Mouse (Mus musculus) gastrocnemius, postnatal 25 days (tissue): Measurements from ENCODE around the gene Micall1. TPM values are rescaled to one million over a fixed set of nuclear protein-coding genes. Genes with fewer than 3 reads are reported as not detected.

Experiments used
- total RNA-seq, 2 experiments: library from RNA; stranded (reverse); gene quantifications; 1 replicate in 1 of 2; 2 replicates in 1 of 2; pipeline ENCODE4 v1.2.3; 2021

Gene Micall1
- total RNA-seq, 2 experiments from 2014 or later: 14.0 to 15.0 TPM

Other genes starting within 250 kb of the Micall1 start
- gene Gga1, start 231.7 kb upstream of the Micall1 start, total RNA-seq: 10 to 100 TPM; 33.5 to 34.2 TPM
- under 1 TPM in 1 of 2 experiments, not detected in 1; 0.11 TPM for gene Gm49510, start 209.2 kb upstream of the Micall1 start, total RNA-seq
- gene Sh3bp1, start 209.1 kb upstream of the Micall1 start, total RNA-seq: 1 to 10 TPM; 2.6 to 3.1 TPM
- gene Pdxp, start 195.0 kb upstream of the Micall1 start, total RNA-seq: 1 to 10 TPM; 2.3 TPM
- 100 to 1,000 TPM; 224 to 270 TPM for gene Lgals1, start 182.2 kb upstream of the Micall1 start, total RNA-seq
- 10 to 100 TPM; 22.2 to 23.1 TPM for gene Nol12, start 174.0 kb upstream of the Micall1 start, total RNA-seq
- gene Triobp, start 161.2 kb upstream of the Micall1 start, total RNA-seq: 10 to 100 TPM; 35.3 to 42.2 TPM
- 10 to 100 TPM; 73.2 to 75.3 TPM for gene H1f0, start 80.4 kb upstream of the Micall1 start, total RNA-seq
- gene Galr3, start 67.0 kb upstream of the Micall1 start, total RNA-seq: not detected
- gene Ankrd54, start 46.0 kb upstream of the Micall1 start, total RNA-seq: 1 to 10 TPM; 3.6 to 4.4 TPM
- gene Eif3l, start 33.7 kb upstream of the Micall1 start, total RNA-seq: 10 to 100 TPM; 46.3 to 53.2 TPM
- 10 to 100 TPM; 65.8 to 66.9 TPM for gene Polr2f, start 32.1 kb downstream of the Micall1 start, total RNA-seq
- 1 to 10 TPM in 1 of 2 experiments, under 1 TPM in 1; 0.56 to 1.6 TPM for gene 1700088E04Rik, start 32.4 kb downstream of the Micall1 start, total RNA-seq
- 1 to 10 TPM; 1.3 to 1.8 TPM for gene Sox10, start 56.3 kb downstream of the Micall1 start, total RNA-seq
- 10 to 100 TPM; 24.8 to 28.5 TPM for gene Pick1, start 120.3 kb downstream of the Micall1 start, total RNA-seq
- under 1 TPM; 0.23 to 0.54 TPM for gene Gm49486, start 120.5 kb downstream of the Micall1 start, total RNA-seq
- gene Slc16a8, start 145.9 kb downstream of the Micall1 start, total RNA-seq: under 1 TPM in 1 of 2 experiments, not detected in 1; 0.20 TPM
- 1 to 10 TPM; 1.6 to 1.9 TPM for gene Baiap2l2, start 176.6 kb downstream of the Micall1 start, total RNA-seq
- 10 to 100 TPM; 15.0 to 16.0 TPM for gene Pla2g6, start 219.5 kb downstream of the Micall1 start, total RNA-seq
- gene Maff, start 237.7 kb downstream of the Micall1 start, total RNA-seq: 1 to 10 TPM; 2.7 to 3.8 TPM